Mouse (Mus musculus) mesoderm, embryonic 11.5 days (tissue): ENCODE measurements around the gene Lipa.

Experiments used
- DNase-seq: peaks from one replicate; pipeline ENCODE4 v3.0.0-alpha.2; 2012; ENCODE audit warnings: low read depth, low spot score

The Lipa gene

DNA sequence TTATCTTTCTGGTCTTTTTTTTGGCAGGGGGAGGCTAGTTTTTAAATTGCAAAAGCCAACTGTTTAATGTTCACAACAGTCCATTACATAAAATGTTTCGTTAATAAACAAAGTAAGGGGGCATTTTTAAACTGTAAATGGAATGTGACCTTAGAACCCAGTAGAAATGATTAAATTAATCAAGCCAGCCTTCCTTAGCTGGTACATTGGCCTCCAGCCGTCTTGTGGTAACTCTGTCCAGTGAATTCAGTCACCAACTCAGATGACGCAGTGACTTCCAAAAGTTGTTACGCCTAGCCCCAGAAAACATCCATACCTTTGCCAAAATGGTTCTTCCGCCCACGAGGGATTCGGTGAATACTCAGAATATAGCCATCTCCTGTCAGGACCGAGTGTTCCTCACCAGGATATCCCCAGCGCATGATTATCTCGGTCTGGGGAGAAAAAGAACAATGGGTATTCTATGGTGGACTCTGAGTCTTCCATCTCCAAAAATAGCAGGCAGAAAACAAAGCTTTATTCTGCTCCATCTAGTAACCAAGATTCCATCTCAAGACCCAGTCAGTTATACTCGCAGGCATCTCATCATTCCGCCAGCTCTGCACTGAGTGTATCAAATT is 4.1 kb downstream of the Lipa start:
- DNase-seq = no peak

DNA sequence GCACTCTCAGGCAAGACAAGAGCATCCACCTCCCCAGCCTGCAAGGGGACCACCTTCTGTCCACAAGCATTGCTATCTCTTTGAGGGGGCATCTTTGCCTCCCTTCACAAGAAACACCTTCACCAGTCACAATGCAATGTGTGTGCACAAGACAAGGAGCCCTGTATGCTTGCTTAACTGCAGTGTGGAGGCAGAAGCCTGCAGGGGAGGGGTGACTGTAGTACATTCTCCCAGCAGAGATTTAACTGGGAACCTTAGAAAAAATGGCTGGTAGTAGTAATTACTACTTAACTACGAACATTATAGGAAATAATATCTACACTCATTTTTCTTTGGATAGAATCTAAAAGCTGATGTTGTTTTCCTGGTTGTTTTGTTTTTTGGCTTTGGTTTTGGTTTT is 5.3 kb downstream of the Lipa start:
- DNase-seq = no peak

DNA sequence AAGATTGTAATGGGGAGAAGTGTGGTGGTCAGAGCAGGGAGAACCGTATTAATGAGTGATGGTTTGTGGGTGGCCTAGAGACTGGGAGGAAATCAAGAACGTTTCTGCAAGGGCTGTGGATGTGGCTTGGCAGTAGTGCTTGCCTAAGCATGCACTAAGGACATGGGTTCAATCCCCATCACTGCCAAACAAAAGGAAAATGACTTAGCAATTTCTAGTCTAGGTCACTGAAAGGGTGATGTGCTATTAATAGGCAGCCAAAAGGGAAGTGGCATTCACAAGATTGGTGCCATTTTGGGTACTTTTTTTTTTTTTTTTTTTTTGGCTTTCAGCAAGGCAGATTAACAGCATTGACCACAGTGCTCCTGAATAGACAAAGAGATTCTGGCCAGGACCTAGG is 5.9 kb downstream of the Lipa start:
- DNase-seq = no peak

DNA sequence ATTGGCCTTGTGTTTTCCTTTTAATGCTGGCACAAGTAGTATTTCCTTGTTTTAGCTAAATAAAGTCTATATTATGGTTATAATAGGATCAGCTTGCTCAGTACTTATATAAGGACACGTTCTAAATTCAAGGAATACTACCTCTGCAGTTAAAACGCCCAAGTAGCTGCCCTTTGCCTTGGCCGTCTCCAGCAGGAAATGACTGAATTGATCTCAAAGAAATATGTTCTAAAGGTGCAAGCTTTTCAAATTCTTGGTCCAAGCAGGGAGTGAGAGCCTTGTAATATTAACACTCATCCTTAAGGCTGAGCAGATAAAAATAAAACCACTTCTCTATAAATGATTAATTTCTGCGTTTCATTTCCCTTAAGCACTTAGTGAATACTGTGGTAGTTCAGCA is 7.2 kb downstream of the Lipa start:
- DNase-seq = no peak

DNA sequence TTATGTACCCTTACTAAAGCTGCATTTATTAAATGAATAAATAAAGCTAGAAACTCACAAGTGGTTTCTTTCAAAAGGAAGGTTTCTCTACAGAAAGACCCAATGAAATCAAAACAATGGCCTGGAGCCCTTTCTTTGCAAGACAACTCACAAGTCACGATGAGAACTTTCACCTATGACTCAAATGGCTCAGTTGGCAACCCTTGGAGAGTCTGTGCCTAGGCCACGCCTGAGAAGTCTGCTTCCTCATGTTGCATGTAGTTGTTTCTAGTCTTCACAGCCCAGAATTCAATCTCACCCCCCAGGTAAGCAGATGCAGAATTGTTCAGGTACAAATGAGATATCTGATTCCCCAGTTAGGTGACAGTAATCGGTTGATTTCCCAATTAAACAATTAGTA is 7.6 kb downstream of the Lipa start:
- no peak for DNase-seq

DNA sequence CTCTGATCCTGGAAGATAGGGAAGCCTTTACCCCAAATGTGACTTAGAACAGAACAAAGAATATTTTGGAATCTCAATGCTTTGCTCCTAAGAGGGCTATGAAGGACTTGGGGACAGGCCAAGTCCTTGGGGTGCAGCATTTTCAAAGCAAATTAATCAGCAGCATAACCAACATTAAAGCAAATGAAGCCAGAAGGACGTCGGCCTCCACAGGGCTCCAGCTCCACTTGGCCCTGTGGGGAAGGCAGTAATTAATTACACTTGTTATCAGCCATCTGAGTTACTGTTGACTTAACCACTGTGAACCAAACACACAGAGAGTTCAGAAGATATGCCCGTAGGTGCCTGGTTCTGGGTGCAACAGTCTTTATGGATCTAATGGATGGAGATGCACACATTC is 8.5 kb downstream of the Lipa start:
- DNase-seq = no peak

DNA sequence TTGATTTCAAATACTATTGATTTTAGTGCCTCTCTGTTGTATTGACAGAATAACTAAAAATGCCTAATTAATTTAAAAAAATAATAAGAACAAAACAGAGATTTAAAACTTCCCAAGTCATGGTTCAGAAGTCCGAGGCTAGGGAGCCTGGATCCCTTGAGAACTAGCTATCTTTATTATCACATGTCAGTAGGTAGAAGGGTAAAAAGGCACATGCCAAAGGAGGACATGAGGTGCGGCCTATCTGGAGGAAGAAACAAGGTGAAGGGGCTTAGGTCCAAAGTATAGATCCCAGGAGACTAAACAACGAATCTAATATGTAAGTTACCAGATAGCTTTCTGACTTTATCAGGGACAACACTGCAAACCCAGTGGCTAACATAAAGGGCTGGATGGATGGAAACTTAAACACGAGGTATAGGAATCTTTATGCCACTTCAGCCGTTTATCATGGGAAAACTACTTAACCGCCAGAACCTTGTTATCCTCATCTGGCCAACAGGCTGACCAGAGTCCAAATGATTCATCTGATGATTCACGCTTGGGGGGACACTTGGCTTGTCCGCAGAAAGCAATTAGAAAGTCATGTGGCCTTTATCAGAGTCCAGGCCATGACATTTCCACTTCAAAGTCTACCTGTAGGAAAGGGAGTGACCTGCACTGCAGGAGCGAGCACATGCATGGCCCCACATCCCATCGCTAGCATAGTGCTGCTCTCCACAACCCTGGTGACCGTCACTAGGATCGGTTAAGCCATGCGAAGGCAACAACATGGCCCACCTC is 9.3 kb downstream of the Lipa start:
- DNase-seq = no peak

DNA sequence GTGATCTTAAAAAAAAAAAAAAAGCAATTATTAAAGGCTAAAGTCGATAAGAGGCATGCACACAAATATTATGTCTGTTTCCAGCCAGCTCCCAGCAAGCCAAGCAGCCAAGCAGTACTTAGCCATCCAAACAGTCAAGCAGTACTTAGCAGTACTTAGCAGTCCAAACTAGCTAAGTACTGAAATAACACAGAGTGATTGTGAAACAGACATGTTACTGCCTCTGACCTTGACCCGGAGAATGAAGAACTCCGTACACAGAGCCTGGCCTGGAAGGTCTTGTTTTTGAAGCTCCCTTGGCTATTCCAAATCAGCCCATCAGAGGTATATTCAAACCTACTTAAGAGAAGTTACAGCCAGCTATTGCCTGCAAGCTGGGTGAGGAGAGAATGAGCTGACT is 10.1 kb downstream of the Lipa start:
- DNase-seq = no peak

DNA sequence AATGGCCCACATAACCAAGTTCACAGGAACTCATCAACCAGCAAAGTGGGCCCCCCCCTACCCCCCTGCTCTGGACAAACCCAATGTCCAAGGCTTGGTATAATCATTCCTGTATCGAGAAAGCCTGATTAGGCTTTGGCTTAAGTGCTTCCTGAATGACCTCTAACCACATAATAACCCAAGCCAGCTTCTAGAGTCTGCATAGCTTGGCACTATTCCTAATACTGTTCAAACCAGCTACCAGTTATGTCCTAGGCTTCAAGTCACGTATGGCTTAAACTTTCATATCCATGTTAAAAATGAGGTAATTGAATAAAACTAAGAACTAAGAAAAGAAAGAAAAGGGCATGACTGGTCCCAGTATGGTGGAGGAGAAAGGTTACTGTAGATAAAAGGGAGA is 10.9 kb downstream of the Lipa start:
- DNase-seq = no peak

DNA sequence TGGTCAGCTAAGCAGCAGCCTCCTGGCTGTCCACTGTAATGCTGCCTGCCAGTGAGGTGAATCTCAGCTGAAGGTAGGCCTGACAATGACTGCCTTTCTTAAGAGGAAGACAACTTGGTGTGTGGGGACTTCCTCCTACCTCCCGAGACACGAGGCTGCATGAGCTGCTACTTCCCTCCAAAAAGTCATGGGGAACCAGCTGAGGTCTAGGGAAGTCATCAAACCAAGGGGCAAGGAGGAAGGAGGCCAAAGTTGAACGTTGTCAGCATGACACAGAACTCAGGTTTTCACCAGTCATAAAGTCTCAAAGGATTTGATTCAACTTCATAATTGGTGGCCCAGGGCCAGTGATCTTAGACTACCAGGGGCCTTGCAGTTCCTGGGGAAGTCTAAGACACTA is 11.6 kb downstream of the Lipa start:
- DNase-seq = no peak

DNA sequence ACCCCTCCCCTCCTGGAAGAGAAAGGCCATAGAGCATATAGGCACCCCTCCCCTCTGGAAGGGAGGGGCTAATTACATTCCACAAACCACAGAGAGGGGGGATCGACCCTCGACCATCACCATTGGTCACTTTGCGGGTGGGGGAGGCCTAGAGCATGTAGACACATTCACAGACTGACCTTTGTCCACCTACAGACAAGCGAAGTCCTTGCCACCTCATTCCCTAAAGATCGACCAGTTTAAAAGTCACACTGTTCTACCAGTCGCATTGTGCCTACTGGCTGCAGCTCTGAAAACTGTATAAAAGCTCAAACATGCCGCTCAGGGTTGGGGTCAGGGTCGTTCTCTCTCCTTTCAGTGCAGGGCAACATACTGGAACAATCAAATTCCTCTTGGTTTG is 15.7 kb downstream of the Lipa start:
- peak; percentile 16 for DNase-seq

DNA sequence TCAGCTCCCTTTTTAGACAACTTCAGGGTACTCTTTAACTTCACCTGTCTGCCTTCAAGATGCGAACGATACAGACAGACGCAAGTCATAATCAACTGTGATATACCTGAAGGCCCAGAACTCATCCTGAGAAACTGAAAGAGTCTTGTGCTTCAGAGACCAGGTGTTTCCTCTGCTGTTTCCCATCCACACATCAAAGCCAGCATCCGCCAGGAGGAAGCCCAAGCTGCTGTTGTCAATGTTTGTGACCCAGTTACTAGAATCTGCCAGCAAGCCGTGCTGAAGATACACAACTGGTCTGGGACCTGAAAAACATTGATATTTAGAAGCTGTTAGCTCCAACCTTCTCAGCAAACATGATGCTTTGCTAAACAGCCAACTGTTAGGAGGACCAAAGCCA is 16.6 kb downstream of the Lipa start:
- no peak for DNase-seq

DNA sequence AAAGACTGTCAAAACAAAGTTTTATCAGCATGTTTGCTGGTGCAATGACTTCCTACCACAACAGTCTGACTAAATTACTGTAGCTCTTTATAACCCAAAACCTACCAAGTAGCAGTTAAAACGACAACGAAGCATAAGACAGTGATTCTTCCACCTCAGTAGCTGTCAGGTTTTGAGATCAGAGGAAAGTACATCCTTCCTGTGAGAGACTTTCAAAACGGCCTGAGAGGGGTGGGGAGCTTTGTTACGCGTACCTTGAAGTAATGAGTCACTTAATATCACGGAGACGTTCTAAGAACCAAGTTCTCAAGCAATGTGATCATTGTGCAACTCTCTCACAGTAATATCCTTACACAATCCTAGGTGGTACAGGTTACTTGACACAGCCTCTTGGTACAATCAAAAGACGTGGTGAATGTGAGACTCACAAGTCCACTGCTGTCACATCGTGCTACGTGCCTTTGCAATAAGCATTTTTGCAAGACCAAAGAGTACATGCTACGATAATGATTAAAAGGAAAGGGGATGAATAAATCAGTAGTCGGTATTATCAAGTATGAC is 22.0 kb downstream of the Lipa start:
- no peak for DNase-seq

DNA sequence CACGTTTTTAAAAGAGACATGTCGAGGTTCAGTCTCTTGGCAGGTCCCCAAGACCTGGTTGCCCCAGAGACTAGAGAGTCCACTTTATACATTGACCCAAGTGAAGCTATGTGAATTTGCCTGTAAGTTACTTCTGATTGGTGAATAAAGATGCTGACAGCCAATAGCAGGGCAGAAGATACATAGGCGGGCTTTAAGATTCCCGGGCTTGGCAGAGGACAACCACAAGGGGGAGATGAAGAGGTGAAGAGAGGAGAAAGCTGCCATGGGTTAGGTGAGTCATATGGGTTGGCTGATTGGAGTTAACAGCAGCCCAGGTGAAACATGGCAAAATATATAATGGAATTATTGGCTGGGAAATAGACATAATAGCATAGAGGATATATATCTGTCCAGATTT is 26.5 kb downstream of the Lipa start:
- peak; percentile 70 for DNase-seq

DNA sequence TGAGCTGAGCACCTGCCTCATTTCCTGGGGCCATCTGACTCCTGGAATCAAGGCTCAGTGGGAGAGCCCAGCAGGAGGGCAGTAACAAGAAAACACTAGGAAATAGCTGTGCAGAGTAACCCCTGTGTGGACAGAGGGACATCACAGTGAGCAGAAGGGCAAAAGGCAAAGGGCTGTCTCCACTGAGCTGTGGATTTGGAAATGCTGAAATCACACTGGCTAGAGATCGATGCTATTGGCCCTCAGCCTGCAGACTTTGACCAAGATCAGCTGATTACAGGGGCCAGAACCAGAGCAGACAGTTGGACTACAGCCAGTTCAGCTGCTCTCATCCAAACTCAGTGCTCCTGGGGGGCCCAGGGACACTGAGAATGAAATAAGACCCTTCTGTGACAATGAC is 30.9 kb downstream of the Lipa start:
- no peak for DNase-seq

DNA sequence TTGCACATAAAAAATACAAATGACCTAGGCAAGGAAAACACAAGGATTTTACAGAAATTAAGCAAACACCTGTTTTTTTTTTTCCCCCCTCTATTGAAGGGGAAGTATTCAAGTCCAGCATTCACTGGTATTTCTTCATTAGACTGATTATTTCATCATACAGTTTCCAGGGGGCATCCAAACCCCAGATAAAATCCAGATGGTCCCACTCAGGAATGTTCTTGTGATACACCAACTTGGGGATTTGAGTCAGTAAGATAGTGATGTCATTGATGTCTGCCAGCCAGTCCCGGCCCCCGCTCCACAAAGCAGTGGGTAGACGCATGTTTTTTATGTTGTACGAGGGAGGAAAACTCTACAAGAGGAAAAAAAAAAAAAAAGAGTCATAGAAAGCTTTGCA is 33.4 kb downstream of the Lipa start:
- DNase-seq = no peak

DNA sequence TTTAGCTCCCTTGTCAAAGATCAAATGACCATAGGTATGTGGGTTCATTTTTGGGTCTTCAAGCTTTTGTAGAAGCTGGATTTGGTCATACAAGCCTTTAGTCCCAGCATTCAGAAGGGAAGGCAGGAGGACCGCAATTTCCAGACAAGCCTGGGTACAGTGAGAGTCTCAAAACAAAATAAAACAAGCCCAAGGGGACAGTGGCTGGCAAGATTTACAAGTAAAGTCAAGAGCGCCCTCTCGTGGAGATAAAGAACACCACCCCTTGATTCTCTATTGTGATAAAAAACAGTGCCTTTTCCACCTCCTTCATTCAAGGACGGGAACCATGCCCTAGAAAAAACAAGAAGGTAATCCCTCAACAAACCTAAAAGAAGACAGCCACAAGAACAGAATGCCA is 43.7 kb downstream of the Lipa start:
- peak; percentile 72 for DNase-seq

DNA sequence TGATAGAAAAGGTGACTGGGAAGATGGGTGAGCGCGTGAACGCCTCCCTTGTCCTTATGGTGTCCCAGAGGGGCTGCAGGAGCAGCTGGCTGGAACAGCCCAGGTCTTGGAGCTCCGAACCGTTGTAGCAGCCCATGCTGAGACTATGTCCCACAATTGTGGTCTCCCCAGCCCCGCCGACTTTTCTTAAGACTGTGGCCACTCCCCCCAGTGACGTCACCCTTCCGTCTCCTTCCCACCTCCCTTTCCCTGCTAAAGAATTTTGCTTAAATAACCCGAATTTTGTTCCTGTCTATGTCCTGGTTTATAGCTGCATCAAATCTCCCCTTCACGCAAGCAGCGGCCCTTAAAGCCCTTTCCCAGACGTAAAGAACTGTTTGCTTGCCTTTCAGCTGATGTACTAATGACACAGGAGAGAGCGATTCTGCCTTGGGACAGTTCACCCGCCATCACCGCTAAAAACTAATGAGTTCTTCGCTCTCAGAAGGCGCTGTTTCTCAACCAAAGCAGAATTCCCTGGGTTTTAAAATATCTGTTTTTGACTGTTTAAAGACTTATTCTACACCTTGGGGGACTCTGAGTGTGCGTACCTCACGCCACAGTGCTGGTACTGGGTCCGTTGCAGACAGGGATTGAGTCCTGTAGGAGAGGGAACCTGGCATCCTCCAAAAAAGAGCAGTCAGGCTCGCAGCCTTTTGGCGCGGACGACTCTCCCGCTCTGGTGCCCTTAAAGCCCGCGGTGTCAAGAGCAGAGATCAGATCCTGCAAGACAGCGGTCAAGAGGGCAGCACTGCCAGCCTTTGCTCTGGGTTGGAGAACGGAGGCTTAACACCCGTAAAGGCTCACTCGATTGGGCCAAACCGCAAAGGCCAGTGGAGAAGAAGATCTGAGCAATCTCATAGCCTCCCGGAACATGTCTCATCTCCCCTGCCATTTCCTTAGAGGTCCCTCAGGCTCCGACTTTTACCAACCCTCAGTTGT is 52.0 kb downstream of the Lipa start, which contains the start of gene Ch25h:
Ch25h (minus strand) TSS at position 174 of the 981 bp plus-strand sequence.
- DNase-seq = peak; percentile 63

DNA sequence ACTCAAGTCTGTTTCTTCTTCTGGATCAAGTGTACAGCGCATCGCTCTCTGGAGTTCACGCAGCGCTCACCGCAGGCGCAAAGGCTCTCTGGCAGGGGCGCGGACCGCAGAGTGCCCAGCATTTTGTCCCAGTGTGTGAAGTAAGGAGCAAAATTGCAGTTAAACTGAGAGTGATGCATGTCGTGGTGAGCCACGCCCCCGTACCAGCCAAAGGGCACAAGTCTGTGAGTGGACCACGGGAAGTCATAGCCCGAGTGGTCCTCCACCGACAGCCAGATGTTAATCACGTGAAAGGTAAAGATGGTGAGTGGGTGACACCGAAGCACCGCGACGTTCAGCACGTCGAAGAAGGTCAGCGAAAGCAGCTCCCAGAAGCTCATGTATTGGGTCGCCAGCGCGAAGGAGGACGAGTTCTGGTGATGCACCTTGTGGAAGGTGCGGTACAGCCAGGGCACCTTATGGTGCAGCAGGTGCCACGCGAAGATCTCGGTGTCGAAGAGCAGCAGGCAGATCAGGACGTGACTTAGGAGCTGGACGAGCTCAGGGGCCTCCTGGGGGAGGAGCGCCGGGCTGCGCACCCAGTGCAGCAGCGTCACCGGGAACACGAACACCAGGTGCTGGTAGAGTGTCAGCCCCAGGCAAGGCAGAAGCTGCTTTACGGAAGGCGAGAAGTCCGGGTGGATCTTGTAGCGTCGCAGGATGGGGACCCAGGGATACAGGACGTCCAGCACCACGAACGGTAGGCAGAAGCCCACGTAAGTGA is 52.9 kb downstream of the Lipa start:
- DNase-seq = peak; percentile 41

DNA sequence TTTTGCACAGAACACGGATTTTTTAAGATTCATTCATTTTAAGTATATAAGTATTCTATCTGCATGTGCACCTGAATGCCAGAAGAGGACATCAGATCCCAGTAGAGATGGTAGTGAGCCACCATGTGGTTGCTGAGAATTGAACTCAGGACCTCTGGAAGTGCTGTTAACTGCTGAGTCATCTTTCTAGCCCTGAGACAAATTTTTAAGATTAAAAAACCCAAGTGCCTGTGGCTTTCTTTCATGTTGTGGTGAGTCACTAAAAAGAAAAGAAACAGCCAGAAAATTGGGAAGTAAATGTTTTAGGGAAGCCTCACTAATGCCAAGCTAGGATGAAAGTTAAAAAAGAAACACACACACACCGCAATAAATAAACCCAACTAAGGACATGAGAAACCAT is 55.6 kb downstream of the Lipa start:
- DNase-seq = no peak

DNA sequence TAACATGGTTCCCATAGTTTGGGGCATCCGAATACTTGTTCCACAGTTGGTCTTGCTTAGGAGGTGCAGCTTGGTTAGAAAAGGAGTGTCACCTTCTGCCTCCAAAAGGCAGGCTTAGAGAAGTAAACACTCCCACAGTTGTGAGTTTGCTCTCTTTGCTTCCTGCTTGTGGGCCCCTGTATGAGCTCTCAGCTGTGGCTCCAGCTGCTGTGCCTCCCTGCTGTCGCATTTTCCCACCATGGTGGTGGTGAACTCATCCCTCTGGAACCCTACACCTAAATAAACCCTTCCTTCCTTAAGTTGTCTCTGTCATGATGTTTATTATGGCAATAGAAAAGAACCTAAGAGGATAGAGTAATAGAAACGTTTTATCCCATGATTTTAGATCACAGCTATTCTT is 58.5 kb downstream of the Lipa start:
- DNase-seq = no peak
